Mouse (Mus musculus): ENCODE measurements at regions not wholly inside any gene's neighbourhood (a gene's known extent, or its start where the extent isn't known, plus 50 kb on each side); places are given as distances from the start of the nearest gene placed in this dataset.

GRCm38 (mm10) chr5:55122391-55122790 is 1124.1 kb downstream of the Stim2 start:
- Histone ChIP-seq H3K9ac (no peak overlapping the region), H3K4me3 (no peak overlapping the region), H3K27me3 (replicated peaks) (no peaks in the 10 kb centered on the region), H3K27ac (no peak overlapping the region), H3K4me2 (replicated peaks) (no peak overlapping the region), H3K36me3 (no peaks in the 10 kb centered on the region), H3K4me1 (no peaks in the 10 kb centered on the region), H3K9me3 (no peaks in the 10 kb centered on the region)
- ATAC-seq (ENCODE audit: low FRiP score, low read depth) = no peak
- WGBS = 32% methylated on average over 2 of the region's 2 CpGs

GRCm38 (mm10) chr5:55134310-55134709 is 1136.0 kb downstream of the Stim2 start:
- ATAC-seq (ENCODE audit: low FRiP score, low read depth) = no peak
- H3K36me3 ChIP-seq = no peaks in the 10 kb centered on the region
- no peak overlapping the region for H3K4me2 ChIP-seq (replicated peaks)
- no peak overlapping the region for H3K9ac ChIP-seq
- H3K4me3 ChIP-seq = no peak overlapping the region
- WGBS = 89% methylated on average over 3 of the region's 3 CpGs
- H3K9me3 ChIP-seq = no peaks in the 10 kb centered on the region
- no peaks in the 10 kb centered on the region for H3K4me1 ChIP-seq
- H3K27me3 ChIP-seq (replicated peaks) = no peaks in the 10 kb centered on the region
- no peak overlapping the region for H3K27ac ChIP-seq

GRCm38 (mm10) chr5:55135293-55135947 is 1137.1 kb downstream of the Stim2 start:
- H3K9me3 ChIP-seq = no peaks in the 10 kb centered on the region
- H3K4me3 ChIP-seq = no peak overlapping the region
- H3K36me3 ChIP-seq = no peaks in the 10 kb centered on the region
- no peak overlapping the region for H3K27ac ChIP-seq
- 0 out of 2 replicates have a peak, but pooled peaks have one; percentile 21 for ATAC-seq (ENCODE audit: low FRiP score, low read depth)
- no peak overlapping the region for H3K4me2 ChIP-seq (replicated peaks)
- no peak overlapping the region for H3K9ac ChIP-seq
- no peaks in the 10 kb centered on the region for H3K27me3 ChIP-seq (replicated peaks)
- 73% methylated on average over 9 of the region's 9 CpGs for whole genome bisulfite sequencing
- H3K4me1 ChIP-seq = no peaks in the 10 kb centered on the region

GRCm38 (mm10) chr5:55138750-55139149 is 1140.5 kb downstream of the Stim2 start:
- no peak for ATAC-seq (ENCODE audit: low FRiP score, low read depth)

DNA sequence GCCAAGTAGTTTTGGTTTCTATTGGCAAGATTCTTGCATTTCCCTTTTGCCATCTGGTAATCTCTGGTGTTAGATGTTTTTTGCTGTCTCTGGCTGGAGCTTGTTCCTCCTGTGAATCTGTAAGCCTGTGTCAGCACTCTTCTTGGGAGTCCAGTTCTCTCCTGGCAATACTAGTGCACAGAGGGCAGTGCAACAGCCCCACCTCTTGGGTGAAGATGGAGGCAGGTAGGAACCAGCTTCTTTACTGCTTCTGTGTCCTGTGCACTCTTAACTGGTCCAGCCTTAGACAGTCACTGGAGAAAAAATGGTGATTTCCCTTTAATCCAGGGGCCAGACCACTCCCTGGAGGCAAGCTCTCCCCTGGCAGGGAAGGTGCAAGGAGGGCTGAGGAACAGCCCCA is 1149.1 kb downstream of the Stim2 start:
- Histone ChIP-seq H3K27me3 (replicated peaks) (no peaks in the 10 kb centered on the region), H3K4me3 (no peak overlapping the region), H3K4me2 (replicated peaks) (no peak overlapping the region)

More at GRCm38 (mm10) chr5:55138750-55139149, 1140.5 kb downstream of the Stim2 start:
- Histone ChIP-seq H3K9ac (no peak overlapping the region), H3K36me3 (no peaks in the 10 kb centered on the region), H3K4me2 (replicated peaks) (no peak overlapping the region), H3K27me3 (replicated peaks) (no peaks in the 10 kb centered on the region), H3K4me3 (no peak overlapping the region), H3K27ac (no peak overlapping the region), H3K9me3 (no peaks in the 10 kb centered on the region), H3K4me1 (no peaks in the 10 kb centered on the region)

GRCm38 (mm10) chr5:55174839-55175238 is 1176.5 kb downstream of the Stim2 start:
- H3K4me1 ChIP-seq = no peaks in the 10 kb centered on the region
- no peaks in the 10 kb centered on the region for H3K36me3 ChIP-seq
- H3K4me2 ChIP-seq (replicated peaks) = no peak overlapping the region
- no peak overlapping the region for H3K4me3 ChIP-seq
- H3K9me3 ChIP-seq = no peaks in the 10 kb centered on the region
- H3K27me3 ChIP-seq (replicated peaks) = no peaks in the 10 kb centered on the region
- H3K9ac ChIP-seq = no peak overlapping the region
- 74% methylated on average over 1 of the region's 1 CpGs for WGBS
- no peak for ATAC-seq (ENCODE audit: low FRiP score, low read depth)
- H3K27ac ChIP-seq = no peak overlapping the region

More for the DNA sequence above, 1149.1 kb downstream of the Stim2 start:
- H3K36me3 ChIP-seq = no peaks in the 10 kb centered on the region
- H3K27ac ChIP-seq = no peak overlapping the region
- ATAC-seq (ENCODE audit: low FRiP score, low read depth) = no peak
- no peaks in the 10 kb centered on the region for H3K9me3 ChIP-seq
- H3K9ac ChIP-seq = no peak overlapping the region
- no peaks in the 10 kb centered on the region for H3K4me1 ChIP-seq

Data from neural tube, embryonic 12.5 days (tissue).